Mouse (Mus musculus) megakaryocyte progenitor cell, adult 5-6 weeks (primary cell): ENCODE data around the gene Mcm5. TPM values are rescaled to one million over a fixed set of nuclear protein-coding genes. Genes with fewer than 3 reads are reported as not detected.

Experiments
- ATAC-seq: replicated peaks from 2 replicates; pipeline ENCODE4 v1.8.0; 2016; ENCODE audit warnings: mild to moderate bottlenecking, moderate TSS enrichment, inconsistent platforms; ENCODE audit not compliant: poor library complexity
- total RNA-seq, 2 experiments: library from RNA; stranded (forward) in 1 of 2; stranded (reverse) in 1 of 2; fragments of 157-497, 149-512 nt in 1 of 2; fragments of 200-1000 nt in 1 of 2; gene quantifications; 2 replicates each; pipeline versions ENCODE4 v1.2.3 to v1.2.4; 2015 to 2017

Gene Mcm5
- total RNA-seq (2015) (66.1 and 75.7 TPM in 2 replicates), total RNA-seq (2017) (289 and 346 TPM in 2 replicates)

- peak; percentile 89 for ATAC-seq
Measured at GRCm38 (mm10) chr8:75109236-75109967, at the start of gene Mcm5. TSS of gene Mcm5 (plus strand) at chr8:75109569.

- no peak for ATAC-seq
Measured at GRCm38 (mm10) chr8:75060022-75060421, 49.3 kb upstream of the Mcm5 start.

GRCm38 (mm10) chr8:75060815-75061214 lies 48.6 kb upstream of the Mcm5 start:
- no peak for ATAC-seq

GRCm38 (mm10) chr8:75063290-75063689 lies 46.1 kb upstream of the Mcm5 start:
- peak; percentile 35 for ATAC-seq

GRCm38 (mm10) chr8:75064790-75065189 lies 44.6 kb upstream of the Mcm5 start:
- ATAC-seq, result no peak

GRCm38 (mm10) chr8:75067287-75067686 lies 42.1 kb upstream of the Mcm5 start:
- ATAC-seq, result peak; percentile 59

GRCm38 (mm10) chr8:75070297-75070696 lies 39.1 kb upstream of the Mcm5 start:
- ATAC-seq, result no peak

GRCm38 (mm10) chr8:75071627-75072346 lies 37.6 kb upstream of the Mcm5 start:
- ATAC-seq, result peak; percentile 90

GRCm38 (mm10) chr8:75074876-75075275 lies 34.5 kb upstream of the Mcm5 start:
- no peak for ATAC-seq

- ATAC-seq, result no peak
Measured at GRCm38 (mm10) chr8:75078215-75078614, 31.2 kb upstream of the Mcm5 start.

- ATAC-seq, result no peak
Measured at GRCm38 (mm10) chr8:75078851-75079250, 30.5 kb upstream of the Mcm5 start.

- ATAC-seq, result peak; percentile 28
Measured at GRCm38 (mm10) chr8:75081364-75082040, 27.9 kb upstream of the Mcm5 start.

GRCm38 (mm10) chr8:75082181-75082805 lies 27.1 kb upstream of the Mcm5 start:
- no peak for ATAC-seq

- ATAC-seq, result peak; percentile 88
Measured at GRCm38 (mm10) chr8:75083846-75084245, 25.5 kb upstream of the Mcm5 start.

- ATAC-seq, result no peak
Measured at GRCm38 (mm10) chr8:75084382-75085064, 24.8 kb upstream of the Mcm5 start.

GRCm38 (mm10) chr8:75086002-75086401 lies 23.4 kb upstream of the Mcm5 start:
- peak; percentile 15 for ATAC-seq

GRCm38 (mm10) chr8:75087127-75087526 lies 22.2 kb upstream of the Mcm5 start:
- ATAC-seq, result no peak

- ATAC-seq, result peak; percentile 69
Measured at GRCm38 (mm10) chr8:75088989-75089881, 20.1 kb upstream of the Mcm5 start.

GRCm38 (mm10) chr8:75090781-75091365 lies 18.5 kb upstream of the Mcm5 start:
- ATAC-seq, result no peak
